Mouse (Mus musculus) testis, postnatal 14 days (tissue): Measurements from ENCODE around the gene Gm20916.
"Not testable (repeated sequence)": the region's sequence is repeated elsewhere in the genome, so short reads cannot be mapped to it uniquely, and the experiment has no call there.

Experiments used
- DNase-seq: peaks from one replicate; pipeline ENCODE4 v3.0.0; 2021; ENCODE audit warnings: low spot score

Gene Gm20916

GRCm38 (mm10) chrY:79319265-79319664, at the start of gene Gm20916:
Gene Gm20916, plus strand, starts transcription at chrY:79319565.
- DNase-seq: not testable (repeated sequence)
